15 mouse cellular contexts compared by ENCODE assay signal in the genomic region with DNA sequence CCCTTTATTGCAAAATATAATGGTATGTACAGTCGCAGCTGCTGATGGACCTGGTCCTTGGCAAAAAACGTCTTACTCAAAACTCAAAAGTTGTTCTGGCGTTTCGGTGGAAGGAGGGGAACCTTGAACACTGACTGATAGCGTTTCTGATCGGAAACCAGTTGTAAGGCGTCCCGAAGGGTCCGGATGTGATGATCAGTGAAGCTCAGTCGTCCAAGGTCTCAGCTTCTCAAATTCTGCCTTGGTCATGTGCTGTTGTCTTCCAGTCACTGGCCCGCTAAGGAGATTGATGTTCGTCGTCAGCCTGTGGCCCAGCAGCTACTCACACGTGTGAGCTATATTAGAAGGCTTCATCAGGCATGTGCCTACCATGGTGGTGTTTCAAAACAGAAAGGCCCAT.
"Had no signal": no experiment of that assay in that cellular context is flagged by ENCODE, and none has a peak within 500 bp of the region (broad histone marks: within the 10 kb centered on the region; RNA-seq: fewer than 3 reads in every experiment).

No protein-coding gene starts in this region.

- H3K27ac ChIP-seq: intestine, embryonic 15.5 days; layer of hippocampus, adult 2 months; liver, embryonic 14.5 days; macrophage; midbrain, embryonic 15.5 days; neural tube, embryonic 13.5 days had no signal

- DNase-seq: kidney, adult 18-20 months; kidney, postnatal 10 days; left cerebral cortex, postnatal 4 days; lung, postnatal 10 days; right cerebral cortex, postnatal 14 days; thymus, adult 2 months; thymus, postnatal 36 days had no signal

- ATAC-seq: intestine, embryonic 15.5 days; midbrain, embryonic 15.5 days had no signal

- H3K9ac ChIP-seq: intestine, embryonic 15.5 days; liver, embryonic 14.5 days; midbrain, embryonic 15.5 days; neural tube, embryonic 13.5 days had no signal

- H3K27me3 ChIP-seq: intestine, embryonic 15.5 days; megakaryocyte, embryonic 14.5 days; midbrain, embryonic 15.5 days; neural tube, embryonic 13.5 days had no signal

- H3K4me1 ChIP-seq: intestine, embryonic 15.5 days; megakaryocyte, embryonic 14.5 days; midbrain, embryonic 15.5 days; neural tube, embryonic 13.5 days had no signal

- H3K4me2 ChIP-seq: intestine, embryonic 15.5 days; midbrain, embryonic 11.5 days; midbrain, embryonic 15.5 days; neural tube, embryonic 13.5 days had no signal

- H3K4me3 ChIP-seq: intestine, embryonic 15.5 days; layer of hippocampus, adult 2 months; megakaryocyte, embryonic 14.5 days; midbrain, embryonic 15.5 days; neural tube, embryonic 13.5 days had no signal

- H3K36me3 ChIP-seq: intestine, embryonic 15.5 days; midbrain, embryonic 15.5 days; neural tube, embryonic 13.5 days had no signal

- H3K9me3 ChIP-seq: intestine, embryonic 15.5 days; midbrain, embryonic 15.5 days; neural tube, embryonic 13.5 days had no signal
